ENCODE assay signal across 21 mouse cellular contexts in the genomic region with DNA sequence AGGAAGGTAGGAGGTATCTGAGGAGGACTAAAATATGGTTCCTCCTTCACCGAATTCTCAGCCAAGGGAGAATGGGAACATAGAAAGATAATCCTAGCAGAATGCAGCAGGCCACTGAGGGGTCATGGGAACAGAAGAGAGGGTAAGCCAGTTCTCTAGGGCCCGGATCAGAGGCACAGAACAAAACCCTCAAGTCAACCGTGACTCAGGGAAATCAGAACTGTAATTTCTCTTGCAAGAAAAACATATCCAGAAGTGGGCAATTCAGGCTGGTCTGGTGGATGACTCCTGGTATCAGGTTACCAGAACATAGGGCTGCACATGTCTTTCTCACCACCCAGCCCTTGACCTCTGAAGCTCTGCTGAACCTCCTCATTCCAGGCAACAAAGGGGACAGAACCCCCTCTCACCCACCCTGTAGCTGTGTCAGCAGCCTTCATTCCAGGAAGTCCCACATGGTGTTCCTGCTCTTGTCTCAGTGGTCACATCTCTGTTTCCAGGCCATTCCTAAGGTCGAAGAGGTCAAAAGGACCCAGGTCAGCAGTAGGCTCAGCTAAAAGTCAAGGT. TPM values are rescaled to one million over a fixed set of nuclear protein-coding genes. Genes with fewer than 3 reads are reported as not detected.
DNase-seq lines count a peak whose midpoint lies in the region; ATAC-seq lines count a peak whose summit lies in the region.
"Had no signal": no experiment of that assay in that cellular context is flagged by ENCODE, and none has a peak within 500 bp of the region (broad histone marks: within the 10 kb centered on the region; RNA-seq: fewer than 3 reads in every experiment).

No protein-coding gene starts in this region.

- no peaks in the 10 kb centered on the region for H3K9me3 ChIP-seq in kidney, embryonic 15.5 days (replicated peaks)
- H3K9me3 ChIP-seq: hindbrain, embryonic 12.5 days; midbrain, embryonic 15.5 days had no signal

- H3K36me3 ChIP-seq in kidney, embryonic 15.5 days, result no peaks in the 10 kb centered on the region
- H3K36me3 ChIP-seq: embryonic facial prominence, embryonic 13.5 days; hindbrain, embryonic 12.5 days; midbrain, embryonic 15.5 days had no signal

- H3K4me1 ChIP-seq in kidney, embryonic 15.5 days, result peaks cover 21% of the 10 kb centered on the region
- H3K4me1 ChIP-seq: hindbrain, embryonic 12.5 days; midbrain, embryonic 15.5 days had no signal

- DNase-seq in kidney, adult 8-10 months, result no peak
- peak; percentile 36 for DNase-seq in adipocyte (ENCODE audit: low spot score)
- peak; percentile 39 for DNase-seq in embryo, embryonic 11 days
- DNase-seq in mesoderm, embryonic 11.5 days (ENCODE audit: low read depth, low spot score), result peak; percentile 38
- no peak for DNase-seq in thymus, postnatal 14 days
- DNase-seq: cerebellum, adult 11-12 months; cerebellum, postnatal 14 days; kidney, adult 2 months; liver; right cerebral cortex, postnatal 4 days; thymus, postnatal 36 days had no signal

- H3K4me2 ChIP-seq in kidney, embryonic 15.5 days, result no peak overlapping the region
- H3K4me2 ChIP-seq: embryonic facial prominence, embryonic 13.5 days; hindbrain, embryonic 12.5 days; midbrain, embryonic 15.5 days had no signal

- peak overlapping the region; percentile 68 for H3K27ac ChIP-seq in kidney, embryonic 15.5 days
- H3K27ac ChIP-seq: embryonic facial prominence, embryonic 13.5 days; hindbrain, embryonic 12.5 days; midbrain, embryonic 15.5 days; stomach, postnatal 0 days had no signal

- 40% methylated on average over 4 of the region's 4 CpGs for WGBS in kidney, embryonic 15.5 days

- no peaks in the 10 kb centered on the region for H3K27me3 ChIP-seq in kidney, embryonic 15.5 days
- H3K27me3 ChIP-seq: embryonic facial prominence, embryonic 13.5 days; hindbrain, embryonic 12.5 days; midbrain, embryonic 15.5 days had no signal

- H3K4me3 ChIP-seq in kidney, embryonic 15.5 days (replicated peaks), result no peak overlapping the region
- H3K4me3 ChIP-seq: embryonic facial prominence, embryonic 13.5 days; hindbrain, embryonic 12.5 days; midbrain, embryonic 15.5 days had no signal

- ATAC-seq in kidney, embryonic 15.5 days (replicated peaks; ENCODE audit: low FRiP score), result peak; percentile 82
- ATAC-seq in activated CD4-positive, CD25-positive, alpha-beta regulatory T cell, adult 4 months, result no peak
- ATAC-seq: inflammation-experienced regulatory T-cells, adult 6 months; midbrain, embryonic 15.5 days had no signal

- H3K9ac ChIP-seq in kidney, embryonic 15.5 days, result no peak overlapping the region
- H3K9ac ChIP-seq: embryonic facial prominence, embryonic 13.5 days; hindbrain, embryonic 12.5 days; midbrain, embryonic 15.5 days had no signal

RNA-seq across cellular contexts. Expression of gene Tekt3, which starts 32.2 kb away (rescaled TPM):
- polyA plus RNA-seq in kidney, embryonic 15.5 days (2015; fragmentation: Nextera tagmentation; extraction: Ambion mirVana), result not detected in 2 replicates
- polyA plus RNA-seq in activated CD4-positive, CD25-positive, alpha-beta regulatory T cell, adult 4 months (2017; shearing (Covaris generic)), result not detected
- polyA plus RNA-seq: embryonic facial prominence, embryonic 13.5 days; forebrain, embryonic 11.5 days; heart, postnatal 0 days; hindbrain, embryonic 12.5 days; inflammation-experienced regulatory T-cells, adult 6 months; kidney, adult 2 months; liver, embryonic 16.5 days; midbrain, embryonic 15.5 days; stomach, postnatal 0 days had no signal

Comparison
In these comparisons a context has a peak if more than half of its experiments do, and no peak if none do; other contexts are left out.
1. DNase-seq: peak in adipocyte (single experiment), embryo, embryonic 11 days (single experiment) and mesoderm, embryonic 11.5 days (single experiment); none in kidney, adult 8-10 months (0 of 2) and thymus, postnatal 14 days (single experiment).